Mouse (Mus musculus) small intestine, adult 2 months (tissue): ENCODE measurements around the gene Fh1. TPM values are rescaled to one million over a fixed set of nuclear protein-coding genes. Genes with fewer than 3 reads are reported as not detected.

Experiments
- H3K27ac ChIP-seq: fragments of 200-500 bp; 2 replicates; pipeline ENCODE4 v1.5.1; 2012; ENCODE audit warnings: low read depth, low read length, control low read depth, inconsistent platforms; ENCODE audit not compliant: insufficient read depth
- H3K27me3 ChIP-seq: fragments of 200-500 bp; 2 replicates; pipeline ENCODE4 v1.6.1; 2012; ENCODE audit warnings: mild to moderate bottlenecking, moderate library complexity, low read length, inconsistent platforms; ENCODE audit not compliant: control insufficient read depth, insufficient read depth
- H3K36me3 ChIP-seq: fragments of 200-500 bp; 2 replicates; pipeline ENCODE4 v1.6.1; 2012; ENCODE audit warnings: mild to moderate bottlenecking, low read length, control low read depth, inconsistent platforms; ENCODE audit not compliant: control insufficient read depth, insufficient read depth
- H3K4me1 ChIP-seq: fragments of 200-500 bp; 2 replicates; pipeline ENCODE4 v1.6.1; 2012; ENCODE audit warnings: low read length, inconsistent platforms, mixed read lengths; ENCODE audit not compliant: control insufficient read depth, insufficient read depth, insufficient read length
- H3K4me3 ChIP-seq: fragments of 200-500 bp; 2 replicates; pipeline ENCODE4 v1.5.1; 2012; ENCODE audit warnings: low read depth, mild to moderate bottlenecking, control low read depth, inconsistent platforms, low read length, moderate library complexity
- CTCF ChIP-seq: fragments of 200-500 bp; IDR thresholded peaks from 2 replicates; pipeline ENCODE4 v1.5.1; 2012; ENCODE audit warnings: low read depth, mild to moderate bottlenecking, control low read depth, inconsistent platforms, low read length, moderate library complexity, mixed read lengths; ENCODE audit not compliant: insufficient replicate concordance, insufficient read length; ENCODE audit errors: extremely low read depth
- POLR2A ChIP-seq: fragments of 200-500 bp; IDR thresholded peaks from 2 replicates; pipeline ENCODE4 v1.6.1; 2012; ENCODE audit warnings: low read depth, mild to moderate bottlenecking, control low read depth, inconsistent platforms, low read length, moderate library complexity
- WGBS: fragments of 180-500 bp; shearing (Covaris S2); methylation state at CpG from one replicate; pipeline ENCODE4 v1.1.7; 2018; 5-methylcytosine and 5-hydroxymethylcytosine counted together
- polyA plus RNA-seq: library from polyadenylated mRNA; depleted of rRNA; stranded (reverse); fragments of >200 nt; gene quantifications from 2 replicates; pipeline ENCODE4 v1.2.3, GENCODE M21; 2012

Fh1 gene
- polyA plus RNA-seq, 1 experiment, result 16.4 TPM

DNA sequence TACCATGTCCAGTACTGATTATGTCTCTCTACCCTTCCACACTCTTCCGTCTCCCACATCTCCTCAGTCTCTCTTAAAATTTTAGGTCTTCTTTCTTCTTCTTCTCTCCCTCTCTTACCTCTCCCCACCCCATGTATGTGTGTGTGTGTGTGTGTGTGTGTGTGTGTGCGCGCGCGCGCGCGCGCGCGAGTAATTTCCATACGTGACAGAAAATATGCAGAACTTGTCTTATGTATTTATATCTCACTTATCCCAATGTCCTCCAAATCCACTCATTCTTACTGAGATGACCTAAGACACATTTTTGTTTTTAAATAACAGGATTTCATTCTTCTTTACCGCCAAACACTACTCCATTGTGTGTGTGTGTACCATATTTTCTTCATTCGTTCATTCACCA, 7.0 kb upstream of the Fh1 start:
- TF ChIP-seq CTCF (no peak), POLR2A (no peak)
- H3K4me3 ChIP-seq, result no peak overlapping the region
- no peaks in the 10 kb centered on the region for H3K27me3 ChIP-seq
- WGBS, result 89% methylated on average over 14 of the region's 14 CpGs
- H3K27ac ChIP-seq, result no peak overlapping the region
- peaks cover 2% of the 10 kb centered on the region for H3K4me1 ChIP-seq
- no peaks in the 10 kb centered on the region for H3K36me3 ChIP-seq

GRCm38 (mm10) chr1:175631721-175632221, 6.3 kb upstream of the Fh1 start:
- peaks cover 2% of the 10 kb centered on the region for H3K4me1 ChIP-seq
- H3K36me3 ChIP-seq, result no peaks in the 10 kb centered on the region
- H3K27ac ChIP-seq, result peak overlapping the region; percentile 25; the same call in 1 of the 2 replicates
- WGBS, result 16% methylated on average over 10 of the region's 10 CpGs
- H3K4me3 ChIP-seq, result no peak overlapping the region
- TF ChIP-seq CTCF (no peak), POLR2A (no peak)
- H3K27me3 ChIP-seq, result no peaks in the 10 kb centered on the region

DNA sequence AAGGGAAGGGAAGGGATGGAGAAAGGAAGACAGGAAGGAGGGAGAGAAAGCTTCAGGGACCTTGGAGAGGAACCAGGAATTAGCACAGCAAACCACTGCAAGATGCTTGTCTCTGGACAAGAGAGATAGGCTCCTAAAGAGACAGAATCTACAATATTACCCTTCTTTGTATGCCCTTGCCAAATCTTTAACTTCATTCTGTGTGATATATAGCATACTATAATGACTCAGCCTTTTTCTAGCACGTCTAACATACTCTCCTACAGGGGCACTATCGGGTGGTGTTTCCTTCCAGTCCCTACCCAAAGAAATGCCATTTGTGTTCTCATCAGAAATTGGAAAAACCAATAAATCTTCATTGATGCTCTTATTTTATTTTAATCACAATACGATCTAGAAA, 5.6 kb upstream of the Fh1 start:
- Histone ChIP-seq H3K4me1 (peaks cover 2% of the 10 kb centered on the region), H3K4me3 (no peak overlapping the region), H3K36me3 (no peaks in the 10 kb centered on the region), H3K27ac (no peak overlapping the region), H3K27me3 (no peaks in the 10 kb centered on the region)
- WGBS, result 80% methylated on average over 3 of the region's 3 CpGs
- no peak for TF ChIP-seq POLR2A

- 71% methylated on average over 5 of the region's 5 CpGs for WGBS
- H3K36me3 ChIP-seq, result no peaks in the 10 kb centered on the region
- H3K27ac ChIP-seq, result no peak overlapping the region
- H3K27me3 ChIP-seq, result no peaks in the 10 kb centered on the region
- H3K4me3 ChIP-seq, result no peak overlapping the region
- TF ChIP-seq POLR2A, result no peak
- TF ChIP-seq CTCF, result no peak
- H3K4me1 ChIP-seq, result peaks cover 2% of the 10 kb centered on the region
Observed at GRCm38 (mm10) chr1:175630345-175630744, 4.9 kb upstream of the Fh1 start.

- Histone ChIP-seq H3K4me3 (no peak overlapping the region), H3K27me3 (no peaks in the 10 kb centered on the region), H3K27ac (no peak overlapping the region), H3K4me1 (peaks cover 4% of the 10 kb centered on the region), H3K36me3 (no peaks in the 10 kb centered on the region)
- TF ChIP-seq POLR2A (no peak), CTCF (no peak)
- 62% methylated on average over 6 of the region's 6 CpGs for WGBS
Observed at GRCm38 (mm10) chr1:175629248-175629647, 3.8 kb upstream of the Fh1 start.

- Histone ChIP-seq H3K27me3 (no peaks in the 10 kb centered on the region), H3K27ac (peak overlapping the region; percentile 57), H3K4me3 (no peak overlapping the region), H3K36me3 (no peaks in the 10 kb centered on the region), H3K4me1 (peaks cover 3% of the 10 kb centered on the region; the same call in 1 of the 2 replicates)
- TF ChIP-seq POLR2A, result no peak
- peak; percentile 43; the same call in 1 of the 2 replicates for TF ChIP-seq CTCF
- WGBS, result 52% methylated on average over 1 of the region's 1 CpGs
Observed at GRCm38 (mm10) chr1:175625990-175626692, 706 bp upstream of the Fh1 start.

DNA sequence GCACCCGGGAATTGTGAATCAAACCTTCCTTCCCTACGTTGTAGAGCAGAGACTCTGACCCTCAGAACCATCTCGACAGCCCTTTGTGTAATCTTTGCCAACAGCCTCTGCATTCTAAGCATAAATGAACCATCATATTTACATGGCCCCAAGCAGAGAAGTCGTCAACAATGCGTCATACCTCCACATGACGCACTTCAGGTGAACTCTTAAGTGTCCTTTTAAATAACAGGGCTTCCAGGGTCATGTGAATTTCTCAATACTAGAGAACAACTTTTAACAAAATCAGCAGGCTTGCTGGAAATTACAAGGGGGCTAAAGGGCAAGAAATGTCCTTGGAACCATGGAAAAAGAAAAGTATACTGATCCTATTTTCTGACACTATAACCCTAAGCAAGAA, 1.8 kb downstream of the Fh1 start:
- Histone ChIP-seq H3K27me3 (no peaks in the 10 kb centered on the region), H3K27ac (no peak overlapping the region), H3K36me3 (peaks cover 8% of the 10 kb centered on the region), H3K4me1 (peaks cover 3% of the 10 kb centered on the region; the same call in 1 of the 2 replicates), H3K4me3 (no peak overlapping the region)
- WGBS, result 78% methylated on average over 6 of the region's 6 CpGs
- no peak for TF ChIP-seq CTCF
